Mouse (Mus musculus) kidney, postnatal 25 days (tissue): ENCODE data around the gene Ndufs1.
"Not testable (repeated sequence)": the region's sequence is repeated elsewhere in the genome, so short reads cannot be mapped to it uniquely, and the experiment has no call there.

Experiments
- DNase-seq, 2 experiments: peaks; one replicate each; pipeline ENCODE4 v3.0.0; 2021; ENCODE audit warnings: mixed read lengths in 2 of 2

Gene Ndufs1

GRCm38 (mm10) chr1:63176604-63177421 lies at the start of gene Ndufs1, which contains the start of gene Eef1b2:
Gene Ndufs1 (minus strand): TSS chr1:63176833.
Gene Eef1b2 (plus strand): TSS chr1:63176825.
- peak; percentile 99 for DNase-seq

- no peak for DNase-seq
Observed at GRCm38 (mm10) chr1:63225890-63226289, 49.3 kb upstream of the Ndufs1 start.

- DNase-seq: no peak
Observed at GRCm38 (mm10) chr1:63225009-63225408, 48.4 kb upstream of the Ndufs1 start.

GRCm38 (mm10) chr1:63219277-63219676 lies 42.6 kb upstream of the Ndufs1 start:
- DNase-seq: no peak

- no peak for DNase-seq
Observed at GRCm38 (mm10) chr1:63214631-63215030, 38.0 kb upstream of the Ndufs1 start.

GRCm38 (mm10) chr1:63214271-63214558 lies 37.6 kb upstream of the Ndufs1 start, which contains the start of gene Gpr1:
Gene Gpr1 (minus strand): TSS chr1:63214543.
- no peak for DNase-seq

GRCm38 (mm10) chr1:63213478-63214270 lies 37.0 kb upstream of the Ndufs1 start:
- DNase-seq: no peak

- no peak for DNase-seq
Observed at GRCm38 (mm10) chr1:63209861-63210529, 33.4 kb upstream of the Ndufs1 start.

GRCm38 (mm10) chr1:63207607-63208006 lies 31.0 kb upstream of the Ndufs1 start:
- no peak for DNase-seq

- DNase-seq: no peak
Observed at GRCm38 (mm10) chr1:63204660-63205394, 28.2 kb upstream of the Ndufs1 start.

- peak; percentile 9 to 37 for DNase-seq
Observed at GRCm38 (mm10) chr1:63203950-63204659, 27.5 kb upstream of the Ndufs1 start.

- no peak for DNase-seq
Observed at GRCm38 (mm10) chr1:63203471-63203870, 26.8 kb upstream of the Ndufs1 start.

- no peak for DNase-seq
Observed at GRCm38 (mm10) chr1:63201672-63202071, 25.0 kb upstream of the Ndufs1 start.

GRCm38 (mm10) chr1:63200322-63200721 lies 23.7 kb upstream of the Ndufs1 start:
- no peak for DNase-seq

GRCm38 (mm10) chr1:63199387-63199786 lies 22.8 kb upstream of the Ndufs1 start:
- DNase-seq: no peak

GRCm38 (mm10) chr1:63195848-63196512 lies 19.3 kb upstream of the Ndufs1 start:
- DNase-seq: no peak

- DNase-seq: no peak
Observed at GRCm38 (mm10) chr1:63192306-63193065, 15.9 kb upstream of the Ndufs1 start.

- peak; percentile 51 to 55 for DNase-seq
Observed at GRCm38 (mm10) chr1:63190851-63191250, 14.2 kb upstream of the Ndufs1 start.

GRCm38 (mm10) chr1:63188536-63188935 lies 11.9 kb upstream of the Ndufs1 start:
- peak in 1 of 2 experiments; percentile 48 for DNase-seq

- DNase-seq: not testable (repeated sequence)
Observed at GRCm38 (mm10) chr1:63185430-63185829, 8.8 kb upstream of the Ndufs1 start.
